Mouse (Mus musculus) myocyte (in vitro differentiated cells): ENCODE data around the gene Filip1.

ENCODE experiments used
- POLR2A ChIP-seq: IDR thresholded peaks from one replicate; pipeline ENCODE4 v1.6.1; 2011; ENCODE audit warnings: low read depth, mild to moderate bottlenecking, control low read depth, moderate library complexity; ENCODE audit not compliant: insufficient read length
- POLR2AphosphoS2 ChIP-seq: IDR thresholded peaks from one replicate; pipeline ENCODE4 v1.6.1; 2011; ENCODE audit warnings: low read depth, control low read depth; ENCODE audit not compliant: insufficient read length
- SRF ChIP-seq: IDR thresholded peaks from one replicate; pipeline ENCODE4 v1.6.1; 2011; ENCODE audit warnings: low read depth; ENCODE audit not compliant: control insufficient read depth, insufficient read length
- USF1 ChIP-seq: IDR thresholded peaks from one replicate; pipeline ENCODE4 v1.6.1; 2011; ENCODE audit warnings: low read depth, mild to moderate bottlenecking, control low read depth, moderate library complexity

- TF ChIP-seq POLR2AphosphoS2 (no peak), POLR2A (no peak), SRF (no peak), USF1 (no peak)
Observed at GRCm38 (mm10) chr9:79951984-79952383, 60.7 kb downstream of the Filip1 start.
